Mouse (Mus musculus) myocyte (in vitro differentiated cells): ENCODE measurements around the gene Gm49416. TPM values are rescaled to one million over a fixed set of nuclear protein-coding genes. Genes with fewer than 3 reads are reported as not detected.

Experiments used
- H3K27me3 ChIP-seq: one replicate; pipeline ENCODE4 v1.6.1; 2011; ENCODE audit not compliant: control insufficient read depth, insufficient read depth, insufficient read length
- H3K36me3 ChIP-seq: one replicate; pipeline ENCODE4 v1.6.1; 2011; ENCODE audit not compliant: control insufficient read depth, insufficient read depth
- H3K4me2 ChIP-seq: one replicate; pipeline ENCODE4 v1.6.1; 2011; ENCODE audit warnings: low read depth, control low read depth
- H3K4me3 ChIP-seq: one replicate; pipeline ENCODE4 v1.5.1; 2011; ENCODE audit warnings: mild to moderate bottlenecking, control low read depth, moderate library complexity
- H3K79me2 ChIP-seq: one replicate; pipeline ENCODE4 v1.6.1; 2011; ENCODE audit not compliant: control insufficient read depth, insufficient read depth
- H3ac ChIP-seq: one replicate; pipeline ENCODE4 v1.6.1; 2011; ENCODE audit not compliant: control insufficient read depth, insufficient read length
- CEBPB ChIP-seq: IDR thresholded peaks from 2 replicates; pipeline ENCODE4 v1.6.1; 2011; ENCODE audit warnings: mild to moderate bottlenecking, moderate library complexity; ENCODE audit not compliant: poor library complexity, insufficient read depth, severe bottlenecking
- E2F4 ChIP-seq: IDR thresholded peaks from one replicate; pipeline ENCODE4 v1.6.1; 2011; ENCODE audit warnings: mild to moderate bottlenecking, control low read depth, moderate library complexity; ENCODE audit not compliant: insufficient read depth
- MAX ChIP-seq: IDR thresholded peaks from one replicate; pipeline ENCODE4 v1.6.1; 2011; ENCODE audit warnings: low read depth, mild to moderate bottlenecking, control low read depth
- MYOD1 ChIP-seq, 3 experiments: IDR thresholded peaks; one replicate each; pipeline ENCODE4 v1.6.1; 2011; ENCODE audit warnings: control low read depth in 2 of 3, low read depth in 2 of 3, mild to moderate bottlenecking in 2 of 3, moderate library complexity in 1 of 3; ENCODE audit not compliant: insufficient read length in 2 of 3, control insufficient read depth in 1 of 3
- MYOG ChIP-seq, 3 experiments: IDR thresholded peaks; one replicate each; pipeline ENCODE4 v1.6.1; 2011; ENCODE audit warnings: control low read depth in 2 of 3, low read depth in 2 of 3, mild to moderate bottlenecking in 2 of 3; ENCODE audit not compliant: insufficient read length in 2 of 3, control insufficient read depth in 1 of 3, insufficient read depth in 1 of 3
- POLR2A ChIP-seq: IDR thresholded peaks from one replicate; pipeline ENCODE4 v1.6.1; 2011; ENCODE audit warnings: low read depth, mild to moderate bottlenecking, control low read depth, moderate library complexity; ENCODE audit not compliant: insufficient read length
- POLR2AphosphoS2 ChIP-seq: IDR thresholded peaks from one replicate; pipeline ENCODE4 v1.6.1; 2011; ENCODE audit warnings: low read depth, control low read depth; ENCODE audit not compliant: insufficient read length
- REST ChIP-seq: IDR thresholded peaks from one replicate; pipeline ENCODE4 v1.6.1; 2011; ENCODE audit warnings: mild to moderate bottlenecking, control low read depth, moderate library complexity; ENCODE audit not compliant: insufficient read depth, insufficient read length
- SRF ChIP-seq: IDR thresholded peaks from one replicate; pipeline ENCODE4 v1.6.1; 2011; ENCODE audit warnings: low read depth; ENCODE audit not compliant: control insufficient read depth, insufficient read length
- TCF12 ChIP-seq: IDR thresholded peaks from one replicate; pipeline ENCODE4 v1.6.1; 2011; ENCODE audit warnings: mild to moderate bottlenecking, control low read depth; ENCODE audit not compliant: poor library complexity, insufficient read depth, severe bottlenecking
- TCF3 ChIP-seq: IDR thresholded peaks from one replicate; pipeline ENCODE4 v1.6.1; 2011; ENCODE audit warnings: low read depth, control low read depth; ENCODE audit not compliant: insufficient read length
- polyA plus RNA-seq: library from polyadenylated mRNA; unstranded; fragments of >200 nt; fragmentation: generic; extraction: Trizol; gene quantifications from one replicate; pipeline ENCODE4 v1.2.1, GENCODE M21; 2012; ENCODE audit warnings: missing spikeins

Gene Gm49416
- polyA plus RNA-seq: 0.44 TPM

- peak within 1 kb of the TSS; percentile 95 for H3K4me2 ChIP-seq
- peaks cover 31% of the 10 kb centered on the region for H3K79me2 ChIP-seq
- peak within 1 kb of the TSS; percentile 6 for H3ac ChIP-seq
- H3K4me3 ChIP-seq: peak within 1 kb of the TSS; percentile 53
- H3K27me3 ChIP-seq: no peaks in the 10 kb centered on the region
- TF ChIP-seq REST (no peak), POLR2AphosphoS2 (peak; percentile 66), SRF (peak; percentile 55), POLR2A (peak; percentile 77)
- H3K36me3 ChIP-seq: no peaks in the 10 kb centered on the region
These were observed at the start of gene Gm49416, which contains the start of gene 1810009A15Rik for GRCm38 (mm10) chr19:8888511-8889385. Gene Gm49416 (plus strand): TSS chr19:8888926. Gene 1810009A15Rik (plus strand): TSS chr19:8888853.

- no peak within 1 kb of the TSS for H3ac ChIP-seq
- H3K4me2 ChIP-seq: peak within 1 kb of the TSS; percentile 56
- peak; percentile 22 for TF ChIP-seq POLR2AphosphoS2
- TF ChIP-seq CEBPB: no peak
- peak within 1 kb of the TSS; percentile 19 for H3K4me3 ChIP-seq
- H3K79me2 ChIP-seq: no peaks in the 10 kb centered on the region
- H3K36me3 ChIP-seq: peaks cover 24% of the 10 kb centered on the region
- no peaks in the 10 kb centered on the region for H3K27me3 ChIP-seq
These were observed 49.4 kb upstream of the Gm49416 start, which contains the start of gene Gng3 for GRCm38 (mm10) chr19:8839103-8839907. Gene Gng3 (minus strand): TSS chr19:8839194.

- Histone ChIP-seq H3K4me3 (no peak overlapping the region), H3ac (no peak overlapping the region), H3K36me3 (peaks cover 19% of the 10 kb centered on the region), H3K79me2 (no peaks in the 10 kb centered on the region), H3K27me3 (no peaks in the 10 kb centered on the region), H3K4me2 (no peak overlapping the region)
- TF ChIP-seq REST (no peak), POLR2A (no peak), MAX (no peak), E2F4 (no peak)
These were observed 48.6 kb upstream of the Gm49416 start for GRCm38 (mm10) chr19:8839908-8840791.

- Histone ChIP-seq H3K36me3 (peaks cover 18% of the 10 kb centered on the region), H3K79me2 (no peaks in the 10 kb centered on the region), H3K4me2 (no peak overlapping the region), H3K27me3 (no peaks in the 10 kb centered on the region), H3ac (no peak overlapping the region), H3K4me3 (no peak overlapping the region)
- no peak for TF ChIP-seq POLR2A
- no peak for TF ChIP-seq REST
- TF ChIP-seq TCF12: no peak
- TF ChIP-seq MYOD1 (IDR thresholded peaks at IDR 0.05; ENCODE audit: control insufficient read depth in 1 of 3, insufficient read length in 2 of 3, low read depth in 2 of 3): no peak
- no peak for TF ChIP-seq E2F4
- TF ChIP-seq MAX: no peak
- no peak for TF ChIP-seq TCF3
- TF ChIP-seq CEBPB: no peak
These were observed 47.7 kb upstream of the Gm49416 start for GRCm38 (mm10) chr19:8841012-8841411.

GRCm38 (mm10) chr19:8842961-8843360, 45.8 kb upstream of the Gm49416 start:
- Histone ChIP-seq H3K4me2 (no peak overlapping the region), H3K4me3 (no peak overlapping the region), H3K36me3 (peaks cover 25% of the 10 kb centered on the region), H3K27me3 (no peaks in the 10 kb centered on the region), H3K79me2 (no peaks in the 10 kb centered on the region), H3ac (no peak overlapping the region)
- TF ChIP-seq MYOG (IDR thresholded peaks at IDR 0.05; ENCODE audit: control insufficient read depth in 1 of 3, insufficient read depth in 1 of 3, insufficient read length in 2 of 3, low read depth in 2 of 3) (no peak), REST (no peak), E2F4 (no peak), SRF (no peak)
